Mouse (Mus musculus): ENCODE measurements at regions not wholly inside any gene's neighbourhood (a gene's known extent, or its start where the extent isn't known, plus 50 kb on each side); places are given as distances from the start of the nearest gene placed in this dataset.

DNA sequence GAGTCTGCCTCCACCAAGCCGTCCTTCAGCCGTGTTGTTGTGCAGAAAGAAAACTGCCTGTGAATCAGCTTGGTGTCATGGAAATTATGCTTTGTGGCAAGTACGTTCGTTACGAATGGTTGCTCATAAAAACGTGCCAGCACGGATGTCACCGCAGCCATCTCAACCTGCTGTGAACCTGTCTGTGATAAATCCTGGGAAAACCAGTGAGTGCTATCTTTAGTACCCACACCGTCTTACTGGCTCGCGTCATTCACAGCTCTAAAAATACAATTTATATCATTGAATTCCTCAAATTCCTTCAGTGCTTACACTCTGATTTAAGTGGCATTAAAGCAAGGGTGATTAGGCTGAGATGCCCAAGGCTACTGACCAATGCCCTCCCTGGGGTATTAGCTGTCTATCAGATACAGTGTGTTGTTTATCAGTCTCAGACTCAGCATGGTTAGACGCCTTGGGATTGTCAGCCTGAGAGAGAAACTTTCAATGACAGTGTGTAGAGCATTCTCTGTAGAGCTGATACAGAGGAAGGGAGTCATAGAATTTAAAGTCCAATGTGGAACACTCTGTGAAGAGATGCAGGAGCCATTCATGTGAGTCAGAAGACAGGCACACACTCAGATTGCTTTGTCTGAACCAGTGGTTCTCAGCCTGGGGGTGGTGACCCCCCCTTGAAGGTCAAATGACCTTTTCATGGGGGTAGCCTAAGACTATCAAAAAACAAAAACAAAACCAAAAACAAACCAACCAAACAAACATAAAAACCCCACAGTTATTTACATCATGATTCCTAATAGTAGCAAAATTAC is 96.2 kb upstream of the Myocd start:
- DNase-seq (ENCODE audit: low spot score in 2 of 2), result no peak

DNA sequence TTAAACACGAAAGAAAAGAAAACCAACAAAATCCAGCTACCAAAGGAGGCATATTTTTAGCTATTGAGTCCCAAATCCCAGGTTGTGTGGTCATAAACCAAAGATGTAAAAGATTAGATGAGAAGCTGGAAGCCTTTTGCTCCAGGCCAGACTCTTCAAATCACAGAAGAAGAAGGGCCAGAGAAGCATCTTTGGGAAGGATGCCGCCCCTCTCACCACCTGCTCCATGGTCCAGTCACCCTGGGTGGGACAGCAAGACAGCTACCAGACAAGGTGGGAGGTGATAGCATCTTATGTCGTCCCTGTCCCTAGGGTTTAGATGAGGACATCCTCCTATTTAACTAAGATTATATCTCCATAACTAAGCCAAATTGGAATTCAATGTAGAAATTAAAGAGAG is 95.1 kb upstream of the Myocd start:
- DNase-seq (ENCODE audit: low spot score in 2 of 2), result no peak

DNA sequence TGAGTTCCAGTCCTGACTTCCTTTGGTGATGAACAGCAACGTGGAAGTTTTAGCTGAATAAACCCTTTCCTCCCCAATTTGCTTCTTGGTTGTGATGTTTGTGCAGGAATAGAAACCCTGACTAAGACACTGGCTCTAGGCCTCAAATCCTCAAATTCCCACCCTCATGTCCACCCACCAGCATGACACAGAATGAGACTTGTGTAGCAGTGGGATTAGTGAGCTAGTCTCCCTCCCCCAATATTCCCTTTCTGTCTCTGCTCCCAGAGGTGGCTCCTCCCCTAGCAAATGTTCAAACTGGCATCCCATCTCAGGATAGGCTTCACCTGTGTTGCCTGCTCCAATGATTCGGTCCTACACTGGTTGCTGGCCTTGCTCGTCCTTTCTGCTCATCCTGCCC is 94.1 kb upstream of the Myocd start:
- no peak for DNase-seq (ENCODE audit: low spot score in 2 of 2)

DNA sequence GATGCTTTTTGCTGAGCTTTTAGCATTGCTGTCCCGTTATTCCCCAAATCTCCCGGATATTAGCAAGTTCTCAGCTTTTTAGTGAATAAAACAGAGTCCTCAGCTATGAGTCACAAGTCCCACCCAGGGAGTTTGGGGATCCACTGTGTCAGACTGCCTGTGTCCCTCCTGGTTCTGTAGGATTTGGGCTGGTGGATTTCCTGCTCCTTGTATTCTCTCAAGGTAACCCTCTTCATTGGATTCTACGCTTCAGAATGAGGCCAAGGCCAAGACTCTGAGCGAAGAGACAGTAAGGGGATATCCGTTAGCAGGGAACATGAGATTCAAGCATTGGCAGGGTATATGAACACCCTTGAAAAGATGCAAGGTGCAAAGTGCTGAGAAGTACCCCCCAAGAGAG is 90.9 kb upstream of the Myocd start:
- DNase-seq (ENCODE audit: low spot score in 2 of 2), result no peak

DNA sequence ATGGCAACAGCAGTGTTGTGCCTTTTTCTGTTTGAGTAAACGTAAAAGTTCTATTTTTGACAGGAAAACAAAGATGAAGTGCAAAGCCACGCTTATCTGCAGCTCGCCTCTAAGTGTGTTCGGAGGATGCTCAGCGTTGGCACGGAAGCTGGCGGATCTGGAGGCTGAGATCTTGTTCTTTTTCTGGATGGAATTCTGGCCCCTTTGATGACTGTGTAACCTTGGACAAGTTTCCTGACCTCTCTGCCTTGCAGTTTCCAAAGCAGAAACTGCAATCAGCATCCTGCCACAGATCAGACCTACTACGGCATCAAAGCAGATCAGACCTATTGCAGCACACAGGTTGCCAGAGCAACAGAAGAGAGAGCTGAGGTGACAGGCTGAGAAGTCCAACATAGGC is 89.1 kb upstream of the Myocd start:
- peak in 1 of 2 experiments; percentile 14 for DNase-seq (ENCODE audit: low spot score in 2 of 2)

DNA sequence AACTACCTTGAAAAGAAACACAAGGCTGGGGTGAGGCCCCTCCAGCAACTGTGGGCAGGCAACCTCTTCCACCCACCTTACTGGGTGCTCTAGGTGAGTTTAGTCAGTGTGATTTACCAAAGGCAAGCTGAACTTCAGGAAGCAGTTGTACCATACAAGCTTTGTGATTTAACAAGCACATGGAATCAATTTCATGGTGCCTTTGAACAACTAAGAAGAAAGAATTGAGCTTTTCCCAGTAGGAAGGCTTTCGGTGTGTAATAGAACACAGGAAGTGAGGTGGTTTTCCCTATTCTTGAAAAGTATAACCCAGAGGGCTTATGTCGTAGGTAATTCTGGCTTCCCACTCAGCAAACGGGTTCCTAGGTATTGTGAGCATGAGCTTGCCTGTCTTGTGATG is 82.7 kb upstream of the Myocd start:
- DNase-seq (ENCODE audit: low spot score in 2 of 2), result no peak

DNA sequence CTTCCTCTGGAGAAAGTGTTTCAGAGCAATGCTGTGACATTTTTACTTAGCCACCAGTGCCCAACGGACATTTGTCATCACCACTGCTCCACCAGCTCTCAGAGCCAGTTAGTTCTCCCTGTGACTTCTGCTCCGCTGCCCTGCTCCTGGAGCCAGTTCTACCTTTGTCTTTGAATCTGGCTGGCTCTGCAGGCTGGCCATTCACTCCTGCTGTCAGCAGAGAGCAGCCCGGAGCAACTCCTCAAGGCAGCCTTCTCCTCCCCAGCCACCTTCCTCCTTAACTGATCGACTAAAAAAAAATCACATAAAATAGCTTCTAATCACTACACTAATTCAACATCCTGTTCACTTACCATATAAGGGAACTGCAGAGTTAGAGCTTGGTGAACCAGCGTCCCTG is 79.2 kb upstream of the Myocd start:
- DNase-seq (ENCODE audit: low spot score in 2 of 2), result no peak

DNA sequence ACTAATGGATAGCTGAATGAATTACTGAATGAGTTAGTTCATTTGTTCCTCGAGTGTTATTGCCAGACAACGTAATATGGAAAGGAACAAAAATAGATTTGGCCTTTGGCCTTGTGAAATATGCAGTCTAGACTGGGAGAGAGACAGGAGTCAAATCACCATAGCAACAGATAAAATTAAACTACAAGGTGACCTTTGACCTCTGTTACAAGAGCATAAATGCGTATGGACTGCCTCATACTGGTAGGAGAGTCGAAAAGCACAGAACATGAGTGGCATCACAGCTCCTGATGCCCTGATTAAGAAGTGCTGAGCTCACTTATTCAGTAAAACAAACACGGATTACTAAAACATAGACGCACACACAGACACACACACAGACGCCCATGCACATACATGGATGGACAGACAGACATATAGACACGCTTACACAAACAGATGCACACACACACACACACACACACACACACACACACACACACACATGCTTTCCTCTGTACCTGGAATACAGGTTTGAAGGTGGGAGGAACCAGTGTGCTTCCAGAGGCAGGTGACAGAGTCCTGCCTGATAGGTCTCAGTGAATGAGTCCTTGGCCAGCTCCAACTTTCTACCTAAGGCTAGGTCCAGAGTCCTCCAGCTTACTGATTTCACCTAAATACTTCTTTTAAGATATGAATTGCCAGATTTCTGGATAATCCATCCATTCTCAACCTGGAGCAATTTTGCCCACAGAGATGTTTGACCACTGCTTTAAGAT is 72.1 kb upstream of the Myocd start:
- no peak for DNase-seq (ENCODE audit: low spot score in 2 of 2)

DNA sequence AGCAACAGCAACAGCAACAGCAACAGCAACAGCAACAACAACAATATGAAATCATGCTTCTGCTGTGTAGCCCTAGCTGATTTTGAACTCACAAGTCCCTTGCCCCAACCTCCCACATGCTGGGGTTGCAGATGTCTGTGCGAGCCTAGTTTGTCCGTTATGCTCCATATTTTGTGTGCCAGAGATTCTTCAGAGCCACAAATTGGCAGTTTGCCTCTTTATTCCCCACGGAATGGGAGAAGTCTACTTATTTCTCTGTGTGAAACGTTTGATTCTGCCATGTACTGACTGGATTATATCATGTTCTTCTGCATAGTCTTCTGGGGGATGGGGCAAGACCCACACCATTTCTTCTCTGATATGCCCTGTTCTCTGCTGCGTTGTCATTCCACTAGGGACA is 64.5 kb upstream of the Myocd start:
- DNase-seq (ENCODE audit: low spot score in 2 of 2), result peak in 1 of 2 experiments; percentile 3

DNA sequence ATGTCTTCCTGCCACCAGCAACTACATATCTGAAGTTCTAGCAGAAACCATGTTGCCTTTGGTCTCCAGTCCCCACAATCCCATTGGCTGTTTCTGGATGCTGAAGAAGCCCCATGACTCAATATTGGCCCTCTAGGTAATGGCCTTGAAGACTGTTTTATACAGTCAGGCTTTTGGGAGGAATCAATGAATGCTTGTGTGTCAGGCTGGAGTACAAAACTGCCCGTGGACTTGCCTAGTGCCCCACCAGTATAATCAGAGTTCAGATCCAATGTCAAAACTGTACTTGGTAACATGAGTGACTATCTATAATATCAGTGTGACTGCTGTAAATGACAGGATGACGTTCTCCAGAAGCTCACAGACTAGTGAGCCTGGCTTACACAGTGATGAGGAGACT is 63.3 kb upstream of the Myocd start:
- DNase-seq (ENCODE audit: low spot score in 2 of 2), result no peak

DNA sequence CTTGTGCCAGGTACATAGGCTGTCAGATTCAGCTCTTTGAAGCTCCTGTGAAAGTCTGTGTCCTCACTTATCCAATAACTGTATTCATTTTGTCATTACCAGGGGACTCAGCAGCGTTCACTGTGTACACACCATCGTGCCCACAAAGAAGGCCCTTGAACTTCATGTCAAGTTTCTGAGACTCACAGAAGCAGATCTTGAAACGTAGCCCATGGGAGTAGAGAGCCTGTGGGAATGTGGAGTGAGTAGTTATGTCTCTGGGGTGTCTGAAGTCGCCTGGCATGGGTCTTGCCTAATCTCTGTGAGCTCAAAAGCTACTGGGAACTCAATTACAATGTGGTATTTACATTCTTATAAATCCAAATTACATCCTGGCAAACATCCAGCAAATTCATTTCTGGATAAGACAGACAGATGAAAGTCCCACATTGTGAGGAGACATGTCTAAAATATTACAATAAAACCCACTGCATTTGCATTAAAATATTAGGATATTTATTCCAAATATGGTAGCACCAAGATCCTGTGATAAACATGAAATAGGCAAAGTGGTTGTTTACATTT is 53.2 kb upstream of the Myocd start:
- no peak for DNase-seq (ENCODE audit: low spot score in 2 of 2)

Data from left cerebral cortex, adult 9 months (tissue).